Mouse (Mus musculus) limb, embryonic 11.5 days (tissue): ENCODE measurements around the gene Hoxc11. TPM values are rescaled to one million over a fixed set of nuclear protein-coding genes. Genes with fewer than 3 reads are reported as not detected.

ENCODE experiments used
- ATAC-seq: fragments of 200-750 bp; cut with Nextera tagmentation; 2 replicates; pipeline ENCODE4 v1.8.0; 2017; ENCODE audit warnings: low read depth; ENCODE audit not compliant: insufficient number of reproducible peaks, low FRiP score, low TSS enrichment
- DNase-seq: peaks from one replicate; pipeline ENCODE4 v3.0.0-alpha.2; 2015; ENCODE audit warnings: low spot score
- H3K27ac ChIP-seq: fragments of 300-500 bp; sonication (generic); replicated peaks from 2 replicates; pipeline ENCODE4 v1.5.1; 2014; ENCODE audit warnings: low read depth, mild to moderate bottlenecking, low read length
- H3K27me3 ChIP-seq: fragments of 300-500 bp; sonication (generic); 2 replicates; pipeline ENCODE4 v1.6.1; 2014; ENCODE audit warnings: mild to moderate bottlenecking, low read length, mixed read lengths; ENCODE audit not compliant: control insufficient read depth, insufficient read depth
- H3K36me3 ChIP-seq: fragments of 300-500 bp; sonication (generic); 2 replicates; pipeline ENCODE4 v1.6.1; 2014; ENCODE audit warnings: mild to moderate bottlenecking, low read length, moderate library complexity, mixed read lengths; ENCODE audit not compliant: control insufficient read depth, insufficient read depth
- H3K4me1 ChIP-seq: fragments of 300-500 bp; sonication (generic); 2 replicates; pipeline ENCODE4 v1.6.1; 2014; ENCODE audit warnings: low read length, mixed read lengths; ENCODE audit not compliant: control insufficient read depth, insufficient read depth
- H3K4me2 ChIP-seq: fragments of 300-500 bp; sonication (generic); 2 replicates; pipeline ENCODE4 v1.6.1; 2014; ENCODE audit warnings: low read depth, mild to moderate bottlenecking, moderate library complexity; ENCODE audit not compliant: severe bottlenecking
- H3K4me3 ChIP-seq: fragments of 300-500 bp; sonication (generic); 2 replicates; pipeline ENCODE4 v1.5.1; 2014; ENCODE audit warnings: low read depth, low read length
- H3K9ac ChIP-seq: fragments of 300-500 bp; sonication (generic); 2 replicates; pipeline ENCODE4 v1.6.1; 2014; ENCODE audit warnings: mild to moderate bottlenecking, low read length
- H3K9me3 ChIP-seq: fragments of 300-500 bp; sonication (generic); 2 replicates; pipeline ENCODE4 v1.6.1; 2016; ENCODE audit warnings: low read length; ENCODE audit not compliant: control insufficient read depth
- WGBS: fragments of 180-500 bp; shearing (Covaris S2); extraction: QIAGEN DNeasy Blood & Tissue Kit; methylation state at CpG from one replicate; pipeline ENCODE4 v1.1.7; 2014; 5-methylcytosine and 5-hydroxymethylcytosine counted together
- polyA plus RNA-seq: library from polyadenylated mRNA; unstranded; fragments of >200 nt; fragmentation: Nextera tagmentation; extraction: Ambion mirVana; gene quantifications from 2 replicates; pipeline ENCODE4 v1.2.1, GENCODE M21; 2014

Hoxc11 gene
- polyA plus RNA-seq, 1 experiment from 2014 or later, result 5.9 TPM

- Histone ChIP-seq H3K4me2 (peak overlapping the region; percentile 53), H3K4me3 (peak overlapping the region; percentile 33), H3K9ac (peak overlapping the region; percentile 76), H3K9me3 (no peaks in the 10 kb centered on the region), H3K4me1 (peaks cover 31% of the 10 kb centered on the region), H3K27me3 (peaks cover 75% of the 10 kb centered on the region), H3K36me3 (no peaks in the 10 kb centered on the region), H3K27ac (peak overlapping the region; percentile 84; the same call in 1 of the 2 replicates)
- no peak for ATAC-seq
- 2% methylated on average over 7 of the region's 7 CpGs for WGBS
- DNase-seq, result no peak
Measured at GRCm38 (mm10) chr15:102975034-102975433, 20.8 kb downstream of the Hoxc11 start.

DNA sequence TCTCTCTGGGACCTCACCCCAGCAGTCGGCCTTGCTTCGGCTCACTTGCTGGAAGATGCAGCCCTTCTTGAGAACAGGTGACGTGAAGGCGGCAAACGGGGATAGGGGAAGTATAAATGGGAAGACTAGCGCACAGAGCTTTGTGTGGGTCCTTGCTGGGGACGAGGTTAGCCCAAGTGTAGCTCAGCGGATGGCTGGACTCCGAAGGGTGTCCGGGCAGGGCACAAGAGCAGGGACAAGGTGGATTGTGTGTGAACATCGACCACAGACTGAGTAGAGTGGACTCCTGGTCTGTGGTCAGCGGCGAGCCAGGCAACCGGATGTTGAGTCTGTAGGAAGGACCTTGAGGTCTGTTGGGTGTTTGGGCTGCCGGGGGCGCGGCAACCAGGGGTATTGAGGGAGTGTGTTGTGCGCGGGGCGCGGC, 21.5 kb downstream of the Hoxc11 start:
- Histone ChIP-seq H3K4me1 (peaks cover 35% of the 10 kb centered on the region), H3K4me3 (peak overlapping the region; percentile 33), H3K9me3 (no peaks in the 10 kb centered on the region), H3K27ac (peak overlapping the region; percentile 84), H3K36me3 (no peaks in the 10 kb centered on the region), H3K9ac (peak overlapping the region; percentile 76), H3K4me2 (peak overlapping the region; percentile 53), H3K27me3 (peaks cover 75% of the 10 kb centered on the region)
- ATAC-seq (no peak), DNase-seq (peak; percentile 73)
- under 1% methylated on average over 21 of the region's 21 CpGs for WGBS

GRCm38 (mm10) chr15:102976171-102976570, 21.9 kb downstream of the Hoxc11 start, which contains the start of gene Hoxc9:
Gene Hoxc9 (plus strand): TSS chr15:102976439.
- Histone ChIP-seq H3K27me3 (peaks cover 75% of the 10 kb centered on the region), H3K36me3 (no peaks in the 10 kb centered on the region), H3K4me3 (peak within 1 kb of the TSS; percentile 33), H3K4me2 (peak within 1 kb of the TSS; percentile 53), H3K9me3 (no peaks in the 10 kb centered on the region), H3K9ac (peak within 1 kb of the TSS; percentile 76), H3K4me1 (peaks cover 35% of the 10 kb centered on the region), H3K27ac (peak within 1 kb of the TSS; percentile 84)
- DNase-seq, result no peak
- no peak for ATAC-seq
- WGBS, result 2% methylated on average over 19 of the region's 20 CpGs

GRCm38 (mm10) chr15:102976631-102977422, 22.6 kb downstream of the Hoxc11 start:
- peaks cover 39% of the 10 kb centered on the region for H3K4me1 ChIP-seq
- H3K9me3 ChIP-seq, result no peaks in the 10 kb centered on the region
- under 1% methylated on average over 37 of the region's 37 CpGs for WGBS
- peak overlapping the region; percentile 76 for H3K9ac ChIP-seq
- H3K27me3 ChIP-seq, result peaks cover 77% of the 10 kb centered on the region
- H3K4me2 ChIP-seq, result peak overlapping the region; percentile 53
- peak; percentile 69 for DNase-seq
- no peaks in the 10 kb centered on the region for H3K36me3 ChIP-seq
- no peak for ATAC-seq
- H3K27ac ChIP-seq, result peak overlapping the region; percentile 84
- peak overlapping the region; percentile 33 for H3K4me3 ChIP-seq

DNA sequence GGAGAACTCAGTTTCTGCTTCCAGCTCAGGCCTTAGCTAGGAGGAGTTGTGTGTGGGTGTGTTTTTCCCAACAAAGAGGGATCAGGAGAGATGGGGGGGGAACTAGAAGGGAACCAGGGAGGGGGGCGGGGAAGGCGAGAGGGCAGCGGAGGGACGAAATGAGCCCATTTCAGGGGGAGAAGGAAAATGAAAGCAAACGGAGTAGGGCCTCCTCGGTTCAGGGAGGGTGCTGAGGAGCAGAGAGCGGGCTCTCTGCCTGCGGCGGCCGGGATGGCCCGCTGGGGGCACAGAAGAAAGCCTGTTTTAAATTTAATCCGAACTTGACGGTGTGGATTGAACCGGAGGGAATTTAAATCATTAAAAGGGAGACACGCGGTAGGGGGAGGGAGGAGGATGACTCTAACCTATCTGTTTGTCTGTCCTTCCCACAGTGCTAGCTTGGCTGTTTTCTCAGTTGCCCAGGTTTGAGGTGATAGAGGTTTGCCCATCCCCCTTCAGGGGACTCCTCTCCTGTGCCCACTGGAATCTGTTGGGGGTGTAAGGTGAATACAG, 23.3 kb downstream of the Hoxc11 start:
- ATAC-seq (no peak), DNase-seq (no peak)
- Histone ChIP-seq H3K9me3 (no peaks in the 10 kb centered on the region), H3K4me1 (peaks cover 44% of the 10 kb centered on the region), H3K36me3 (no peaks in the 10 kb centered on the region), H3K27me3 (peaks cover 75% of the 10 kb centered on the region), H3K4me3 (peak overlapping the region; percentile 33), H3K27ac (peak overlapping the region; percentile 84), H3K4me2 (peak overlapping the region; percentile 53), H3K9ac (peak overlapping the region; percentile 76)
- WGBS, result under 1% methylated on average over 15 of the region's 16 CpGs

- H3K27me3 ChIP-seq, result peaks cover 67% of the 10 kb centered on the region
- no peaks in the 10 kb centered on the region for H3K36me3 ChIP-seq
- H3K9me3 ChIP-seq, result no peaks in the 10 kb centered on the region
- peak overlapping the region; percentile 61 for H3K9ac ChIP-seq
- under 1% methylated on average over 13 of the region's 13 CpGs for WGBS
- peak overlapping the region; percentile 22 for H3K4me3 ChIP-seq
- peak overlapping the region; percentile 59; the same call in 1 of the 2 replicates for H3K27ac ChIP-seq
- ATAC-seq, result no peak
- peak overlapping the region; percentile 44 for H3K4me2 ChIP-seq
- peaks cover 42% of the 10 kb centered on the region for H3K4me1 ChIP-seq
- DNase-seq, result no peak
Measured at GRCm38 (mm10) chr15:102978615-102979515, 24.6 kb downstream of the Hoxc11 start.

- Histone ChIP-seq H3K9ac (peak overlapping the region; percentile 45; the same call in 1 of the 2 replicates), H3K9me3 (no peaks in the 10 kb centered on the region), H3K27me3 (peaks cover 61% of the 10 kb centered on the region), H3K27ac (no peak overlapping the region), H3K36me3 (no peaks in the 10 kb centered on the region), H3K4me2 (peak overlapping the region; percentile 91), H3K4me1 (peaks cover 47% of the 10 kb centered on the region), H3K4me3 (peak overlapping the region; percentile 12; the same call in 1 of the 2 replicates)
- WGBS, result 0% methylated on average over 1 of the region's 1 CpGs
- DNase-seq, result no peak
- no peak for ATAC-seq
Measured at GRCm38 (mm10) chr15:102979936-102980335, 25.7 kb downstream of the Hoxc11 start.

DNA sequence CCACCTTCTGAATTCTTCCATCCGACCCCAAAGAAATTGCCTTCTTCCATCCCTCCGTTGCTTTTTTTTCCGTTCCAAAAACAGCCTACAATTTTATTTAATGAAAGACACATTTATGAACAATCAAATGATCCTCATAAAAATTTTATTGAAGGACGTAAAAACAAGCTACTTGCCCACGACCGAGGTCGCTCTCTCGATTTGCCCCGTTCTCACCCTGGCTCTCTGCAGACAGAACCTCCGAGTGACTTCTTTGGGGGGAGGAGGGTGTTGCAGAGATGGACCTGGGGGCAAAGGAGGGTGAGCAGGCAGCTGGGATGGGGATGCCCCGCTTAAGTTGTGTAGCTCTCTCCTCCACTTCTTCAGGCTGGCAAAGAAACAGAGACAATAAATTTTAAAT, 26.1 kb downstream of the Hoxc11 start:
- Histone ChIP-seq H3K27me3 (peaks cover 62% of the 10 kb centered on the region), H3K4me3 (peak overlapping the region; percentile 58; the same call in 1 of the 2 replicates), H3K4me2 (peak overlapping the region; percentile 91), H3K4me1 (peaks cover 49% of the 10 kb centered on the region), H3K27ac (no peak overlapping the region; the same call in 1 of the 2 replicates), H3K9ac (0 out of 2 replicates have a peak overlapping the region, but pooled peaks have one; percentile 19), H3K36me3 (no peaks in the 10 kb centered on the region), H3K9me3 (no peaks in the 10 kb centered on the region)
- DNase-seq, result no peak
- no peak for ATAC-seq
- WGBS, result under 1% methylated on average over 11 of the region's 11 CpGs
